Mouse (Mus musculus) embryo, embryonic 11.5 days (tissue): ENCODE results near the gene Fam129a.
"Not testable (repeated sequence)": the region's sequence is repeated elsewhere in the genome, so short reads cannot be mapped to it uniquely, and the experiment has no call there.

Experiments used
- DNase-seq: peaks from one replicate; pipeline ENCODE4 v3.0.0-alpha.2; 2012; ENCODE audit warnings: low read depth, low spot score

The Fam129a gene

DNA sequence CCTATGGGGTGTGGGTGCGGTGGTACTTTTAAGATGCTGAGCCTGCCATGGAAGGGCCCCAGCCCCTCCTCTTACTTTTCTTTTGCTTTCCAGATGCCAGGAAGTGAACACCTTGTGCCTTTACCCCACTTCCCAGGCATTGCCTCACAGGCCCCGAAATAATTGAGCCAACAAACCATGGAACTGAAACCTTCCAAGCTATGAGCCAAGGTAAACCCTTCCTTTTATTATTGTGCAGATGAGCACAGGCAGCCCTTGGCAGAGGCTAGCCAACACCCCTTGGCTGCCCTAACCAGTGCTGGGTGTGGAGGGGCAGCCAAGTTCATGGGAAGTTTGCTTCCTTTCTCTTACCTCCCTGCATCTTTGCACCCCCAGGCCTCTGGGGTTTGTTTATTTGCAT is 166.2 kb downstream of the Fam129a start:
- DNase-seq: no peak

DNA sequence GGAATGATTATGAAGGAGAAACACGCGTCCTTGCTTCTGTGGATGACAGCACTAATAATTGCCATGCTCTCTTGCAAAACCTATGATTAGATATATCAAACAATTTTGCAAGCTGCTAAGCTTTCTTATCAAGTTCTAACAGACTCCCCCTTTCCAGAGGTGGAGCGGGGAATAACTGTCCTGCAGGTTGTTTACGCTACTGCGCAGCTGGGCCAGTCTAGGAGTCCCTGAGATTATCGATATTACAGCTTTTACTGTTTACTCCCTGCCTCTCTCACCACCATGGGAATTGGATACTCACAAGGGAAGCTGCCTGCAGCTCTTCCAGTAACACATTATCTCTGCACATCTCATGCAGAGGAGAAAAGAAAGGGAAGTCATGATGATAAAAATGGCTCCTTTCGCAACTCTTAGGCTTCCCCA is 170.2 kb downstream of the Fam129a start:
- no peak for DNase-seq

- not testable (repeated sequence) for DNase-seq
Measured at GRCm38 (mm10) chr1:151749894-151750293, 178.9 kb downstream of the Fam129a start.

- no peak for DNase-seq
Measured at GRCm38 (mm10) chr1:151752946-151753345, 182.0 kb downstream of the Fam129a start.

- no peak for DNase-seq
Measured at GRCm38 (mm10) chr1:151753374-151753929, 182.5 kb downstream of the Fam129a start.

- no peak for DNase-seq
Measured at GRCm38 (mm10) chr1:151754028-151754489, 183.1 kb downstream of the Fam129a start.

- DNase-seq: peak; percentile 93
Measured at GRCm38 (mm10) chr1:151754881-151755659, 184.1 kb downstream of the Fam129a start, which contains the start of gene Edem3. Gene Edem3, plus strand, starts transcription at chr1:151755371.

DNA sequence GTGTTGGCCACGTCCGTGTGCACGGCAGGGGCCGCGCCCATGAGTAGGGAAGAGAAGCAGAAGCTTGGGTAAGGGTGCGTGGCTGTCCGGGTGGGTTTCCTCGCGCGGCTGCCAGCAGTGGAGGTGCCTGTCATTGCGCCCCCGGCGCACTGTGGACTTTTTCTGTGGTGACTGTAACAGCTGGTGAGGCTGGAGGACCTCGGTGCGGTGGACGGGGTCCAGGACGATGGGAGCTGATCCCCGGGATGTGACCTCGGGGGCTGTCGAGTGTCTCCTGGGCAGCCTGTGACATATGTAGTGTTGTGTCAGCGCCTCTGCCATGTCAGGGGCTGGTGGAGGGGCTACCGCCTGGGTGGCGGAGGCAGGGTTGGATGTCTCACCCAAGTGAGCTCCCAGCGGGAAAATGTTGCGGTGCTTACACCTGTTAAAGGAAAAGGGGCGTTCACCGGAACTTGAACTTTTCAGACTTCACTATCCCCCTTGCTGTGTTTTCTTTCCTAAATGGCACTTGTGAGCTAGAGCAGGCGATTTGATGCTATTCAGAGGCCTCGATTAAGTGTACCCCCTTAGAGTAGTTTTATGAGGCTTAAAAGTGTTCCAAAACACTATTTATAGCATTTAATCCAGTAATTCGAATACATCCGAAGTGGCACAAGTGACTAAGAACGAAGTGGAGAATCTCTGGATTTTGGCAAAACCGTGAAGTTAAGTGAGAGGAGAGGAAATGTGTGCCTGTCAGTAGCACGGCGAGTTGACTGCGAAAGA is 184.9 kb downstream of the Fam129a start:
- DNase-seq: peak; percentile 16

DNA sequence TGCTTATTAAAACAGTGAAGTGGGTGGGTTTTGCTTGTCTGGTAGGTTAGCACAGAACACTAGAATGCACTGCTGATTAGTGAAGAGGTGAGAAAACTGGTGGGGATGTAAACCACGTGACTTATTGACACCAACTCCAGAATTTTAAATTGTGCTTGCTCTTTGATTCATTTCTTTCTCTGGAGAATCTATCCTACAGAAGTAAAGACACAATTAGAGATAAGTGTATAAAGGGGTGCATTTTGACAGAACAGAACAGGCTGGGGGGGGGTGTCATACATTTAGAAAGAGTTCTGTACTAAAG is 185.4 kb downstream of the Fam129a start:
- no peak for DNase-seq

GRCm38 (mm10) chr1:151758301-151758700 is 187.3 kb downstream of the Fam129a start:
- no peak for DNase-seq

DNA sequence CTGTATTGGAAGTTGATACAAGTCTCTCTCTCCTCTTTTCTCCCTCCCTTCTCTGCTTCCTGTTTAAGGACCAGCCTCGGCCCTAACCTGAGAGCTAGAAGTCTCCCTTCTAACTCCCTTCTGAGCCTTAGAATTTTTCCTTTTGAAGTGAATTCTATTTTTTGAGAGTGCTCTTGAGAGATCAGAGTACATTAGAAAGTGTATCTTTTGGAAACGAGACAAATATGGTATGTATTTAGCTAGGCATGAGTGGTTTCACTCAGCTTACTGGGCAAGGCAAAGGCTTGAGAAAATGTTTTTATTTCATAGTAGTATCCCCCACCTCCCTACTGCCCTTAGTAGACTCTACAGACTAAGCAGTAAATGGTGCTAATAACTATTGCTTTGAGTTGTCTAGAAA is 188.0 kb downstream of the Fam129a start:
- no peak for DNase-seq

DNA sequence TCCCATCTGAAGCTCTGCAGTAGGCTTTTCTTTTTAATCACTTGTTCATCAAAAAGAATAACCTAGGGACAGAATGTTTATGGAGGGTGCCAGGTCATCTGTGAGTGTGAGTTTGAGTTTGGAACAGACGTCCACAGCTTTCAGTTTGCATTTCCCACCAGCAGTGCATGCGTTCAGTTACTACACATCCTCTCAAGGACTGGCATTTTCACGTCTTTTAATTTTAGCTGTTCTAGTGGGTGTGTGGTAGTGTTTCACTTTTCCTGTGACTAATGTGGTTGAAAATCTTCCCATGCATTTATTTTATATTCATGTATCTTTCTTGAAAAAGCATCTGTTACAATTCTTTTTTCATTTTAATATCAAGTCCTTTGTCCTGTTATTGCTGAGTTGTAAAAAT is 193.2 kb downstream of the Fam129a start:
- no peak for DNase-seq

GRCm38 (mm10) chr1:151766166-151766565 is 195.2 kb downstream of the Fam129a start:
- DNase-seq: no peak

DNA sequence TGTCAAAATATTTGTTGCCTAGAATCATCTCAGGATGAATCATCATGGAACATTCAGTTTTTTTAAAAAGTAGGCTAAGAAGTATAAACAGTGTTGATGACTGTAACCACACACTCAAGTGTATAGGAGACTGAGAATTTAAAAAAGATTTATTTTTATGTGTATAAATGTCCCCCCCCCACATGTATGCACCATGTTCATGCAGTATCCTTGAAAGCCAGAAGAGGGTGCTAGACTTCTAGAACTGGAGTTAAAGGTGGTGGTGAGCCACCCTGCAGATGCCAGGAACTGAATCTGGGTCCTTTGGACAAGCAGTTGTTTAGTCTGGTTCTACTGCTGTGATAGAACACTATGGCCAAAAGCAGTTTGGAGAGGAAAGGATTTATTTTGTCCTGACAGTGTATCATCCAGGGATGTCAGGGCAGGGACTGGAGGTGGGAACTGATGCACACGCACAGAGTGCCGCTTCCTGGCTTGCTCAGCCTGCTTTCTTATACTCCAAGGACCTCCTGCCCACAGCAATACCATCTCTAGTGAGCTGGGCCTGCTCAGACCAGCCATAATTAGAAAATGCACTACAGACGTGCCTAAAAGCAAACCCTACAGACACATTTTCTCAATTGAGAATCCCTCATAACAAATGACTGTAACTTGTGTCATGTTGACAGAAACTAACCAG is 196.1 kb downstream of the Fam129a start:
- DNase-seq: no peak

GRCm38 (mm10) chr1:151769200-151769913 is 198.4 kb downstream of the Fam129a start:
- DNase-seq: no peak
